Mouse (Mus musculus) midbrain, embryonic 13.5 days (tissue): Measurements from ENCODE around the gene Brsk2. TPM values are rescaled to one million over a fixed set of nuclear protein-coding genes. Genes with fewer than 3 reads are reported as not detected.

Experiments
- ATAC-seq: fragments of 200-750 bp; cut with Nextera tagmentation; 2 replicates; pipeline ENCODE4 v1.8.0; 2017; ENCODE audit warnings: mild to moderate bottlenecking, moderate TSS enrichment, moderate library complexity
- H3K27ac ChIP-seq: fragments of 300-500 bp; sonication (generic); 2 replicates; pipeline ENCODE4 v1.5.1; 2015; ENCODE audit warnings: inconsistent platforms, mild to moderate bottlenecking, moderate library complexity
- H3K27me3 ChIP-seq: fragments of 300-500 bp; sonication (generic); 2 replicates; pipeline ENCODE4 v1.6.1; 2015; ENCODE audit warnings: mild to moderate bottlenecking, inconsistent platforms
- H3K36me3 ChIP-seq: fragments of 300-500 bp; sonication (generic); 2 replicates; pipeline ENCODE4 v1.6.1; 2015; ENCODE audit warnings: mild to moderate bottlenecking, inconsistent platforms
- H3K4me1 ChIP-seq: fragments of 300-500 bp; sonication (generic); replicated peaks from 2 replicates; pipeline ENCODE4 v1.6.1; 2015; ENCODE audit warnings: inconsistent platforms
- H3K4me2 ChIP-seq: fragments of 300-500 bp; sonication (generic); replicated peaks from 2 replicates; pipeline ENCODE4 v1.6.1; 2015; ENCODE audit warnings: moderate library complexity, mild to moderate bottlenecking, inconsistent platforms
- H3K4me3 ChIP-seq: fragments of 300-500 bp; sonication (generic); replicated peaks from 2 replicates; pipeline ENCODE4 v1.5.1; 2015; ENCODE audit warnings: mild to moderate bottlenecking, inconsistent platforms
- H3K9ac ChIP-seq: fragments of 300-500 bp; sonication (generic); replicated peaks from 2 replicates; pipeline ENCODE4 v1.6.1; 2015; ENCODE audit warnings: mild to moderate bottlenecking, inconsistent platforms
- H3K9me3 ChIP-seq: fragments of 300-500 bp; sonication (generic); 2 replicates; pipeline ENCODE4 v1.6.1; 2016; ENCODE audit warnings: mild to moderate bottlenecking, inconsistent platforms
- WGBS: fragments of 180-500 bp; shearing (Covaris S2); methylation state at CpG from one replicate; pipeline ENCODE4 v1.1.7; 2015; 5-methylcytosine and 5-hydroxymethylcytosine counted together
- polyA plus RNA-seq: library from polyadenylated mRNA; unstranded; fragments of >200 nt; fragmentation: Nextera tagmentation; extraction: Ambion mirVana; gene quantifications from 2 replicates; pipeline ENCODE4 v1.2.1, GENCODE M21; 2015

The Brsk2 gene
- polyA plus RNA-seq, 1 experiment from 2014 or later, result 29.4 TPM

DNA sequence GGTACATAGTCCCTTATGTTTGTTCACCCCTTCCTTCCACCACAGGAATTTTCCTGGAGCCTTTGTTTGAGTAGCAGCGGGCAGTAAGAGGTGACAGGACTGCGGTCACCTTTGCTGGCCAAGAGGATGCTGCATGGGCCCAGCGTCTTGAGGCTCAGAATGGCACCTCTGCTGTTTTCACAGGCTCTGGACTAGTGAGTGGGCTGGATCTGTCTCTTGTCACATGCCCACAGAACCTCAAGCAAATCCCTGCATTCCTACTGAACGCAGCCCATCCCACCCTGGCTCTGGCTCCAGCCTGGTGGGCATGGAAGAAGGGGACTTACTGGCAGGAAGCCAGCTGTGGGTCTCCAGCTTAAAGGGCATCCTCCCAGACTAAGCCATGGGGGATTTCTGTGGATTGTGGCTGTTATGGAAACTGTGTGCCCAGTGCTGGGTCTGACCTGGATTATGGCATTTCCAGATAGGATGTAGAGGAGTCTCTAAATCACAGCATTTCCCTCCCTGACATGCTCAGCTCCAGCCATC, 8.0 kb downstream of the Brsk2 start:
- peak overlapping the region; percentile 2; the same call in 1 of the 2 replicates for H3K4me2 ChIP-seq
- H3K9me3 ChIP-seq, result no peaks in the 10 kb centered on the region
- H3K4me1 ChIP-seq, result peaks cover 99% of the 10 kb centered on the region
- no peak overlapping the region for H3K4me3 ChIP-seq
- 0 out of 2 replicates have a peak overlapping the region, but pooled peaks have one; percentile 25 for H3K27ac ChIP-seq
- H3K27me3 ChIP-seq, result no peaks in the 10 kb centered on the region
- 73% methylated on average over 4 of the region's 4 CpGs for WGBS
- H3K9ac ChIP-seq, result peak overlapping the region; percentile 21
- no peak; the same call in 1 of the 2 replicates for ATAC-seq
- peaks cover 4% of the 10 kb centered on the region; the same call in 1 of the 2 replicates for H3K36me3 ChIP-seq

DNA sequence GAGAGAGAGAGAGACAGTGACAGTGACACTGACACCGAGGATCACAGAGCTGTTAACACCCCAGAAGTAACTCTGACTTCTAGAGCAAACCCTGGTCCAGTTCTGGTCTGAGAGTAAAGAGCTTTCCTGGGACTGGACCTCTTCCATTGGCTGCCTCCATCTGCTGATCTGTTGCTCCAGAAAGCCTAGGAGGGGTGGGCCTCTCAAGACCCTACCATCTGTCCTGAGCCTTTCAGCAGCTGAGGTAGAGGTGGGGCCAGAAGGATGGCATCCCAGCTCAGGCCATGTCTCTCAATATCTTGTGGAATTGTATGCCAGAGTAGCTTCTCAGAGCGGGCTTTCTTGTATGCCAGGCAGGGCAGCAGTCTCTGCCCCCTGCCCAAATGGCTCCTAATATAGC, 8.7 kb downstream of the Brsk2 start:
- H3K27me3 ChIP-seq, result no peaks in the 10 kb centered on the region
- no peak overlapping the region for H3K4me2 ChIP-seq
- 75% methylated on average over 2 of the region's 2 CpGs for WGBS
- H3K9me3 ChIP-seq, result no peaks in the 10 kb centered on the region
- no peak overlapping the region for H3K27ac ChIP-seq
- 0 out of 2 replicates have a peak overlapping the region, but pooled peaks have one; percentile 4 for H3K9ac ChIP-seq
- no peak overlapping the region for H3K4me3 ChIP-seq
- ATAC-seq, result no peak
- peaks cover 99% of the 10 kb centered on the region for H3K4me1 ChIP-seq
- H3K36me3 ChIP-seq, result peaks cover 4% of the 10 kb centered on the region; the same call in 1 of the 2 replicates

DNA sequence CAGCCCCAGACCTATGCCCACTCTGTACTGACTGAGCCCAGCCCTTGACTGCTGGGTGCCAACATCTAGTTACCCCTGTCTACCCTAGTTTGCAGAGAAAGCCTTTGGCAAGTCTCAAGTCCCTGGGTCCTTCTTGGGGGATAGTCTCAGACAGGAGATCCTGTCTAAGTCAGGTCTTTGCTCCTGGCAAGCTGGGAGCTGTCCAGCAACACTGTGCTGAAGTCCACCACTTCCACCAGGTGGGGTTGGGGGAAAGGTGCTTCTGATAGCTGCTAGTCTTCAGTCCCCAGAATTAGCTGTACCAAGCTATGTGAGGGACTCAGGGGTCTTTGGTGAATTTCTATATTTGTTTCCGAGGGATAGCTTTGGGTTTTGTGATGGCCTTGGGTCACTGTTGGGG, 9.6 kb downstream of the Brsk2 start:
- no peaks in the 10 kb centered on the region for H3K9me3 ChIP-seq
- H3K4me2 ChIP-seq, result no peak overlapping the region
- peaks cover 96% of the 10 kb centered on the region for H3K4me1 ChIP-seq
- no peak overlapping the region for H3K4me3 ChIP-seq
- no peak overlapping the region for H3K27ac ChIP-seq
- H3K36me3 ChIP-seq, result no peaks in the 10 kb centered on the region
- no peak overlapping the region for H3K9ac ChIP-seq
- ATAC-seq, result no peak
- no peaks in the 10 kb centered on the region for H3K27me3 ChIP-seq
- WGBS, result 89% methylated on average over 1 of the region's 1 CpGs

DNA sequence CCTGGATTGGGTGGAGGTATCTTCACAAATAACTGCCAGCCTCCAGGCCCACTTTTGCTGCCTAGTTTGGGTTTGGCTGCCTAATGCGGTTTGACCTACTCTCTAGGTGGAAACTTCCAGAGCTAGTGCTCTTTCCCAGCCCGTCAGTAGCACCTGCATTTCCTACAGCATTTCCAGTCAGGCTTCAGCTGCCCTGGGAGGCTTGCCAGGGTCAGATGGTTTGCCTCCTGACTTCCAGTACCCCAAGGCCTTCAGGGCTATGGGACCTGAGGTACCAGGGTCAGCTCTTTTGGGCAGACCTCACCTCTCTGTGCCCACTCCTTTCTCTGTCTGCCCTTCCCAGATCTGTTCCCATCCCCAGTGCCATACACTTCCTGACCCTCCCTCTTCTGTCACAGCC, 11.4 kb downstream of the Brsk2 start:
- peaks cover 96% of the 10 kb centered on the region for H3K4me1 ChIP-seq

GRCm38 (mm10) chr7:141961491-141961890, 11.9 kb downstream of the Brsk2 start:
- Histone ChIP-seq H3K9me3 (no peaks in the 10 kb centered on the region), H3K27ac (peak overlapping the region; percentile 58), H3K9ac (0 out of 2 replicates have a peak overlapping the region, but pooled peaks have one; percentile 28), H3K4me1 (peaks cover 96% of the 10 kb centered on the region), H3K27me3 (no peaks in the 10 kb centered on the region), H3K4me3 (no peak overlapping the region), H3K36me3 (peaks cover 5% of the 10 kb centered on the region), H3K4me2 (0 out of 2 replicates have a peak overlapping the region, but pooled peaks have one; percentile 5)
- no peak for ATAC-seq
- WGBS, result 73% methylated on average over 3 of the region's 3 CpGs

More for the DNA sequence above, 11.4 kb downstream of the Brsk2 start:
- Histone ChIP-seq H3K9me3 (no peaks in the 10 kb centered on the region), H3K9ac (peak overlapping the region; percentile 28; the same call in 1 of the 2 replicates), H3K4me2 (peak overlapping the region; percentile 5; the same call in 1 of the 2 replicates), H3K27me3 (no peaks in the 10 kb centered on the region), H3K27ac (no peak overlapping the region), H3K4me3 (no peak overlapping the region), H3K36me3 (peaks cover 5% of the 10 kb centered on the region)
- ATAC-seq, result no peak
- 94% methylated on average over 2 of the region's 2 CpGs for WGBS

- peak; percentile 51 for ATAC-seq
- Histone ChIP-seq H3K27ac (no peak overlapping the region), H3K9ac (no peak overlapping the region), H3K4me1 (peaks cover 96% of the 10 kb centered on the region), H3K36me3 (peaks cover 5% of the 10 kb centered on the region), H3K4me3 (no peak overlapping the region), H3K9me3 (no peaks in the 10 kb centered on the region), H3K27me3 (no peaks in the 10 kb centered on the region), H3K4me2 (peak overlapping the region; percentile 26; the same call in 1 of the 2 replicates)
- 95% methylated on average over 3 of the region's 3 CpGs for WGBS
Observed at GRCm38 (mm10) chr7:141962521-141962920, 13.0 kb downstream of the Brsk2 start.

- H3K4me1 ChIP-seq, result peaks cover 92% of the 10 kb centered on the region
- H3K27me3 ChIP-seq, result no peaks in the 10 kb centered on the region
- H3K9me3 ChIP-seq, result no peaks in the 10 kb centered on the region
- peaks cover 5% of the 10 kb centered on the region for H3K36me3 ChIP-seq
- no peak overlapping the region for H3K9ac ChIP-seq
- H3K4me2 ChIP-seq, result no peak overlapping the region
- WGBS, result 94% methylated on average over 2 of the region's 2 CpGs
- H3K27ac ChIP-seq, result no peak overlapping the region
- no peak overlapping the region for H3K4me3 ChIP-seq
- ATAC-seq, result no peak
Observed at GRCm38 (mm10) chr7:141966281-141966680, 16.7 kb downstream of the Brsk2 start.

DNA sequence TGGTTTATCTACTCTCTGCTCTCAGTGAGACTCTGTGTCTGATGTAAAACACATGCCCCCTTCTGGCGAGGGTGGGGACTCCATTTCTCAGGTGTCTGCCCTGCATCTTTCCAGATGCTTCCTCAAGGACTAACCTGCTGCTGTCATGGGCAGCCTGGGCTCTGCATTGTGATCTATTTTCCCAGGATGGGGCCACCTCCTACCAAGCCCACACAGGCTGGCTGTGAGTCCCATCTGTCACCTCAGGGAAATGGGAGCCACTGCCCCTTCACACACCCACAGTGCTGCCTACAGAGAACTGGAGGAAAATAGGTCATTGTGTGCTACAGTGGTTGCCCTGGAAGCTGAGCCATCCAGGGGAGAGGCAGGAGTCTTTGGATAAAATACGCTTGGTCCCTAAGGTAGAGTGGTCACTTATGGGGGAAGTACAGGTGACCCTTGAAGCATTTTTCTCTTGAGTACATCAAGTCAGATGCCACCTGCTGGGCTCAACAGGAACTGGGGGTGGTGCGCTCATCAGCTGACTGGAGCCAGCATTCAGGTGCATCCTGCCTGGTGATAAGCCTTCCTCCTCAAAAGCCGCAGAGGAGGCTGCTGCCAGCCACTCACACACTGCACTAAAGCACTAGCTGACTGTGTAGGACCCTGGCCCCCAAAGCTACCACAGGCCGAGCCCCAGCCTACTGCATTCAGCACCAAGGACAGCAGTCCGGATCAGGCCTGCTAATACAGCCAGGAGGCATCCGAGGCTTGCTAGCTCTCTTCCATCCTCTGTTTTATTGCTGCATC, 23.5 kb downstream of the Brsk2 start:
- peaks cover 54% of the 10 kb centered on the region for H3K4me1 ChIP-seq
- H3K9ac ChIP-seq, result no peak overlapping the region
- H3K36me3 ChIP-seq, result no peaks in the 10 kb centered on the region
- no peaks in the 10 kb centered on the region for H3K9me3 ChIP-seq
- H3K4me3 ChIP-seq, result no peak overlapping the region
- no peak for ATAC-seq
- WGBS, result 55% methylated on average over 7 of the region's 7 CpGs
- no peak overlapping the region for H3K4me2 ChIP-seq
- no peaks in the 10 kb centered on the region for H3K27me3 ChIP-seq
- H3K27ac ChIP-seq, result 0 out of 2 replicates have a peak overlapping the region, but pooled peaks have one; percentile 39

- no peak overlapping the region for H3K27ac ChIP-seq
- 71% methylated on average over 6 of the region's 6 CpGs for WGBS
Observed at GRCm38 (mm10) chr7:141978003-141978402, 28.5 kb downstream of the Brsk2 start.

GRCm38 (mm10) chr7:141979247-141979646, 29.7 kb downstream of the Brsk2 start:
- WGBS, result 100% methylated on average over 4 of the region's 4 CpGs
- Histone ChIP-seq H3K4me2 (no peak overlapping the region), H3K27ac (no peak overlapping the region), H3K9me3 (no peaks in the 10 kb centered on the region), H3K9ac (no peak overlapping the region), H3K4me3 (no peak overlapping the region), H3K4me1 (peaks cover 15% of the 10 kb centered on the region), H3K36me3 (peaks cover 26% of the 10 kb centered on the region), H3K27me3 (no peaks in the 10 kb centered on the region)
- ATAC-seq, result no peak

More at GRCm38 (mm10) chr7:141978003-141978402, 28.5 kb downstream of the Brsk2 start:
- Histone ChIP-seq H3K9ac (no peak overlapping the region; the same call in 1 of the 2 replicates), H3K36me3 (peaks cover 14% of the 10 kb centered on the region), H3K9me3 (no peaks in the 10 kb centered on the region), H3K27me3 (no peaks in the 10 kb centered on the region), H3K4me1 (peaks cover 19% of the 10 kb centered on the region), H3K4me2 (no peak overlapping the region), H3K4me3 (no peak overlapping the region)
- peak; percentile 44; the same call in 1 of the 2 replicates for ATAC-seq

DNA sequence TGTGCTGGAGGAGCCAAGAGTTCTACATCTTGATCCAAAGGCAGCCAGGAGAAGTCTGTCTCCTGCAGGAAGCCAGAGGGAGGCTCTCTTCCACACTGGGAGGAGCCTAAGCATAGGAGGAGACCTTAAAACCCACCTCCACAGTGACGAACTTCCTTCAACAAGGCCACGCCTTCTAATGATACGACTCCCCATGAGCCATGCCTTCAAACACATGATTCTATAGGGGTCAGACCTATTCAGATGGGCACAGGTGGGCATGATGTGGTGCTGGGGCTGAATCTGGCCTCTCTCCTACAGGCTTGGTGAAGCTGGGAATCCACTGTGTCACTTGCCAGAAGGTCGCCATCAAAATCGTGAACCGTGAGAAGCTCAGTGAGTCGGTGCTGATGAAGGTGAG, 31.7 kb downstream of the Brsk2 start:
- peaks cover 46% of the 10 kb centered on the region for H3K36me3 ChIP-seq
- ATAC-seq, result no peak
- H3K9me3 ChIP-seq, result no peaks in the 10 kb centered on the region
- no peak overlapping the region for H3K9ac ChIP-seq
- H3K27ac ChIP-seq, result no peak overlapping the region
- no peaks in the 10 kb centered on the region for H3K27me3 ChIP-seq
- peaks cover 15% of the 10 kb centered on the region for H3K4me1 ChIP-seq
- WGBS, result 93% methylated on average over 7 of the region's 7 CpGs
- no peak overlapping the region for H3K4me2 ChIP-seq
- no peak overlapping the region for H3K4me3 ChIP-seq

- peaks cover 100% of the 10 kb centered on the region for H3K36me3 ChIP-seq
Observed at GRCm38 (mm10) chr7:141988314-141988806, 38.8 kb downstream of the Brsk2 start.

More at GRCm38 (mm10) chr7:141988314-141988806, 38.8 kb downstream of the Brsk2 start:
- H3K9ac ChIP-seq, result no peak overlapping the region
- H3K9me3 ChIP-seq, result no peaks in the 10 kb centered on the region
- no peak overlapping the region for H3K4me2 ChIP-seq
- no peaks in the 10 kb centered on the region for H3K4me1 ChIP-seq
- WGBS, result 92% methylated on average over 7 of the region's 7 CpGs
- no peak overlapping the region for H3K4me3 ChIP-seq
- no peak; the same call in 1 of the 2 replicates for ATAC-seq
- no peaks in the 10 kb centered on the region for H3K27me3 ChIP-seq
- no peak overlapping the region for H3K27ac ChIP-seq
